Mouse (Mus musculus) cerebellum, adult 2 months (tissue): ENCODE measurements at regions not wholly inside any gene's neighbourhood (a gene's known extent, or its start where the extent isn't known, plus 50 kb on each side); places are given as distances from the start of the nearest gene placed in this dataset.

Experiments used
- CTCF ChIP-seq: fragments of 200-500 bp; IDR thresholded peaks from 2 replicates; pipeline ENCODE4 v1.5.1; 2011; ENCODE audit warnings: low read depth, mild to moderate bottlenecking, control low read depth, low read length, moderate library complexity, borderline replicate concordance; ENCODE audit not compliant: insufficient read depth
- POLR2A ChIP-seq: fragments of 200-500 bp; IDR thresholded peaks from 2 replicates; pipeline ENCODE4 v1.6.1; 2011; ENCODE audit warnings: low read length, control low read depth, borderline replicate concordance; ENCODE audit not compliant: insufficient read depth

DNA sequence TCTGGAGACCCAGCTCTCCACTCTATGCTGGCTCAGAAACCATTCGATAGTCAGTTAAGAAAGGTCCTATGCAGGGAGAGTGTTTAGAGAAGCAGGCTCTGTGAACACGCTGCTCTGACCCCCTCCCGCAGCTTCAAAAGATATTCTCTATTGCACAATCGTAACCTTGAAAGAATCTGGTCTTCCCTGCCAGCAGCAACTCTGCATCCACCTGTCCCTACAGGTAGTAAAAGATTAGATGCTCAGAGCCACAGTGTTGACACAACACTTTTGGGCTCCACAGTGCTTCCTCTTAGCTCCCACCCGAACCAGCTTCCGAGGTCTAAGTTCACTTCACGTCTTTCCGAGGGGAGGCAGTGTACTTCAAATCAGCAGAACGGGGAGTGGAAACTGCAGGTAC, 118.9 kb upstream of the Klf14 start:
- no peak for TF ChIP-seq CTCF
- no peak for TF ChIP-seq POLR2A
